Mouse (Mus musculus) G1E-ER4 (cell line): Measurements from ENCODE around the gene Sirpa. TPM values are rescaled to one million over a fixed set of nuclear protein-coding genes. Genes with fewer than 3 reads are reported as not detected.

Source experiments
- GATA1 ChIP-seq: IDR thresholded peaks from one replicate; pipeline ENCODE4 v1.8.0; 2012; ENCODE audit warnings: low read length, inconsistent platforms
- polyA plus RNA-seq: library from polyadenylated mRNA; stranded (reverse); fragments of >175 nt; gene quantifications from 2 replicates; pipeline ENCODE4 v1.2.3, GENCODE M21; 2012

The Sirpa gene
- polyA plus RNA-seq, 1 experiment, result not detected

DNA sequence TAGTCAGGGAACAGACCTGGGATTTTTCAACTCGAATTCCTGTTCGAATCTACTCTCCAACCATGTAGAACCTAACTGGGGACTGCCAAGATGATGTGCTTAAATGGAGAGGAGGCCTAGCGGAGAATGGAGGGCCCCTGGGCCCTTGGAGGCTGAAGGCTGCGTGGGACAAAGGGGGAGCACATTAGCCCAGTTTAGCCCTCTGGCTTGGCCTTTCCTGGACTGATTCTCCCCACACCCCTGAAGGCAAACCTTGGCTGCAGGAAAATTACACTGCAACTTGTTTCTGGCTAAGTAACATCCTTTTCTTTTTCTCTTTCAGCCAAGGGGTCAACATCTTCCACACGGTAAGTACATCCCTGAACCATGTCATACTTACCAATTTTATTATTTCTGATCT lies 28.2 kb downstream of the Sirpa start:
- TF ChIP-seq GATA1, result no peak

GRCm38 (mm10) chr2:129621654-129622490 lies 29.2 kb downstream of the Sirpa start:
- no peak for TF ChIP-seq GATA1

DNA sequence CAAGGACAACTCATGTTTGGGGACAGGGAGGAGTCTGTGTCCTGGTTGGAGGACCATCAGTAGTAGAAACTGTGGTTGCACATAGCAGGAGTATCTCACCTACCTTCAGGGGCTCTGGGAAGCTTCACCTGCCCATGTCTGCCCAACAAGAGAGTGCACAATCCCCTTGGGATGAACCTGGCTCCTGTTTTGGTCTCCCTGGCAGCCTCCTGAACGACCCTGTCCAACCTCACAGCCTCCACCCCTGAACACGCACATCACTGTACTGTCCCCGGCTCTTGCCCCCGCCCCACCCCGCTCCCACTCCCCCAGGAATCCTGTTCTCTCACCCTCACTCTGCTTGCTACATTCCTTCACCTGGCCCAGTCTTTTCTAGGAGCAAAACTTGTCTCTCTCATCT lies 30.3 kb downstream of the Sirpa start:
- no peak for TF ChIP-seq GATA1

GRCm38 (mm10) chr2:129623771-129624170 lies 31.1 kb downstream of the Sirpa start:
- TF ChIP-seq GATA1, result no peak

GRCm38 (mm10) chr2:129624246-129624918 lies 31.7 kb downstream of the Sirpa start:
- no peak for TF ChIP-seq GATA1

GRCm38 (mm10) chr2:129624956-129625355 lies 32.3 kb downstream of the Sirpa start:
- no peak for TF ChIP-seq GATA1

DNA sequence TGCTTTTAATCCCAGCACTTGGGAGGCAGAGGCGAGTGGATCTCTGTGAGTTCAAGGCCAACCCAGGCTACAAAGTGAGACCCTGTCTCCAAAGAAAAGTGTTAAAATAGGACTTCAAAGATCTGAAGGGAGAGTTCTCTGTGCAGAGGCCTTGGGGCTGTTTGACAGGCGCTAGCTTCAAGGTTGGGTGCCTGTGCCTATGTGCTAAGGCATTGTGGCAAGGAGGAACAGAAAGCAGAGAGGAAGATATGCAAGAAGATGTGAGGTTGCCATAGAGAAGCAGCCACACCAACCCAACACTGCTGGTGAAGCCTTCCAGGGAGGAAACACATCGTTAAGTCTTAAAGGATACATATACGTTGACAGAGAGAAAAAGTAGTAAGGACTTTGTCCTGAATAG lies 33.2 kb downstream of the Sirpa start:
- TF ChIP-seq GATA1, result no peak

DNA sequence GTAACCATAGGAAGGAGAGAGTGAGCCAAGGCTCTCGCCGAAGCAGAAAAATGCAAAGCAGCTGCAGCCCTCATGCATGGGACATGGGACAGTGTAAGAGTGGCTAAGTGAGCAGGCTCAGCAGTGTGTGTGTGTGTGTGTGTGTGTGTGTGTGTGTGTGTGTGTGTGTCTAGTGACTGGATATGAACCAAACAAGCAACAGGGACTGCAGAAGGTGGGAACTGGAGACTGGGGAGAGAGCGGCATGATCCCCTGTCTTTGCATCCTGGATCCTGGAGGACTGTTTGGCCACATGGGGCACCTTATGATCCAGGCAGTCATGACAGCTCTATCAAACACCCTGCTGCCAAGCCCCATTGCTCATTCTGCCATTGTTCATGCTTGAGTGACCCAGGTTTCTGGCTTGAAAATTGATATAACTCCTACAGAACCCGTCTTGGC lies 34.0 kb downstream of the Sirpa start:
- TF ChIP-seq GATA1, result no peak

GRCm38 (mm10) chr2:129627133-129627532 lies 34.5 kb downstream of the Sirpa start:
- TF ChIP-seq GATA1, result no peak

DNA sequence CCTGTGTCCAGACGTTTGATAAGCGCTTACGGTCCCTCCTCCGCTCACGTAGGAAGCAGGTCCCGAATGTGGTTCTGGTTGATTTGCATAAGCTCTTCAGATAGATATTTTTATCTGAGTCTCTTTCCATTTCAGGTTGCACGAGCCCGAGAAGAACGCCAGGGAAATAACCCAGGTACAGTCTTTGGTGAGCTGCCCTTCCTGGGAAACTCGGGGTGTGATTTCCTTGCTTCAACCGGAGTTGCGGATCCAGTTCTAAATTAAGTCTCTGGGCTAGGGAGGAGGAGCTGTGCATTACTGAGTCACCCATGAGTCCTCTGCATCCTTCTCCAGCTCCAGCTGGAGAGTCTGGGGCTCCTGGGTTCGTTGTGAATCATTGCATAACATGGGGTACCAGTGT lies 35.2 kb downstream of the Sirpa start:
- TF ChIP-seq GATA1, result no peak

DNA sequence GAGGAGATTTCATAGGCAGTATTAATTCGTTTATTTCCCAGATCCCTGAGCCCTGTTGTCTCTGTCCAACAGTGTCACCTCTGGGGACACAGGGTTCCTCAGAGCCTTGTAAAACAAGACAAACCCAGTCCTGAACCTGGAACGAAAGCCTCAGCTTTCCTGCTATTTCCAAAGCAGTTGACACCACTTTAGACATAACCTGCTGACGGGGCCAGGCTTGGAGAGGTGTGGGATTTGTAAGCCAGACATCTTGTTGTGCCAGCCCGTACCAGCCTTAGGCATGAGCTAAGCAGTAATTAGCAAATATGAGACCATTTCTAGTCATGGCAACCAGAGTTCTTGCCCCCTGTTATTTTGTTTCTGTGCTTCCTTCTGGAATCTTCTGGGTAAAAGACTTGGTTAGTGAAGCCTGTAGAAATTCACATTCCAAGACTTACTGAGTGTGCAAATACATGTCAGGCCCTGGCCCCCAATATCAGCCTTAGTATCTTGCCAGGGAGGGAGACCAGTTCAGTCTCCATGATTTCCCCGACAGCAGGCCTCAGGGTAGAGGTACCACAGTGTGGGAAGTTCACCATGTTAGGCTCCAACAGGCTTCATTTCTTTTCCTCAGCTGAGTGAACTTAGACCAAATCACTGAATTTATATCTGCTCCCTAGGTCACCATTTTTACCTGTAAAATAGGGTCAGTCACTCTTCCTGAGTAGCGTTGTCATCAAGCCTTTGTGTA lies 36.0 kb downstream of the Sirpa start:
- TF ChIP-seq GATA1, result no peak

GRCm38 (mm10) chr2:129629786-129630531 lies 37.3 kb downstream of the Sirpa start:
- no peak for TF ChIP-seq GATA1

GRCm38 (mm10) chr2:129630532-129630886 lies 37.9 kb downstream of the Sirpa start:
- no peak for TF ChIP-seq GATA1

DNA sequence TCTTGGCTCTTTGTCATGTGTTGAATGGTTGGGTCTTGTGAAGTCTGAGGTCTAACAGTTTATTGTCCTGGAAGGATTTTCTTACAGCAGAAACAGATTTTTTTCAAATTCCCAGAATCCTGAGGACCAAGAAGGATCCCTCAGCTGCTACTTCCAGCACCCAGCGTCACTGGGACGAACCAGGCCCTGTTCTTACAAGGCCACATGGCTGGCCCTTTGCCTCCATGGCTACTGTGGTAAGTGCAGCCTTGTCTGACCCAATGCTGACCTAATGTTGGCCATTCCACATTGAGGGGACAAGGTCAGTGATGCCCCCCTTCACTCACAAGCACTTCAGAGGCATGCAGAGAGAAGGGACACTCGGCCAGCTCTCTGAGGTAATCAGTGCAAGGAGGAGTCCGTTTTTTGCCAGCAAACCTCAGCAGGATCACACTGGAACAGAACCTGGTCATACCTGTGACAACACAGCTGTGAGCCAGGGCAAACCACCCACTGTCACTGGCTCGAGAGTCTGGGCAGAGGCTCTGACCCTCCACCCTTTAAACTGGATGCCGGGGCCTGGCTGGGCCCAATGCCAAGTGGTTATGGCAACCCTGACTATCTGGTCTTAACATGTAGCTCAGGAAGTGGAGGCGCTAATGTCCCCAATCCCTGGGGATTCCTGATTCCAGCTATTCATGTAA lies 38.5 kb downstream of the Sirpa start:
- no peak for TF ChIP-seq GATA1

DNA sequence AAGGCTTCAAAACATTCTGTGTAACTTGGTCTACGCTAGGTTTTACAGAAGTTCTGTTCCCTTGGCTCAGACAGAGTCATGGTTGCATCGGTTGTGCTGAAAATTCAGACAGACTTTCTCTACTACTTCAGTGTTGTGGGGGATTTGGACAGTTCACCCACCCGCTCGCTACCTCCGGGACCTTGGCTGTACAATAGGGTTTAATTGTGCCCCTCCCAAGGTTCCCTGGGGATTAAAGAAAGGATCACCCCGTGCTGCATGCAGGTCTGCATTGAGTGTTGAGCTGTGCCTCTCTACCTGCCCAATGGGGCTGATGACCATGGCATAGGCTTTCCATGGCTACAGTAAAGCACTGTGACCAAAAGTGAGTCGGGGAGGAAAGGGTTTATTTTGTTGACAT lies 39.7 kb downstream of the Sirpa start:
- TF ChIP-seq GATA1, result no peak
